Mouse (Mus musculus) liver, embryonic 11.5 days (tissue): ENCODE results near the gene Cldn9. TPM values are rescaled to one million over a fixed set of nuclear protein-coding genes. Genes with fewer than 3 reads are reported as not detected.

Source experiments
- ATAC-seq: fragments of 200-750 bp; cut with Nextera tagmentation; replicated peaks from 2 replicates; pipeline ENCODE4 v1.8.0; 2017; ENCODE audit warnings: moderate number of reproducible peaks, mild to moderate bottlenecking, moderate TSS enrichment, moderate library complexity; ENCODE audit not compliant: low FRiP score
- DNase-seq: peaks from one replicate; pipeline ENCODE4 v3.0.0-alpha.2; 2017; ENCODE audit warnings: low spot score
- H3K27ac ChIP-seq: fragments of 300-500 bp; sonication (generic); 2 replicates; pipeline ENCODE4 v1.5.1; 2014; ENCODE audit warnings: mild to moderate bottlenecking, low read depth, low read length, control low read depth
- H3K27me3 ChIP-seq: fragments of 300-500 bp; sonication (generic); replicated peaks from 2 replicates; pipeline ENCODE4 v1.6.1; 2014; ENCODE audit warnings: low read length, mixed read lengths; ENCODE audit not compliant: control insufficient read depth, insufficient read depth
- H3K36me3 ChIP-seq: fragments of 300-500 bp; sonication (generic); 2 replicates; pipeline ENCODE4 v1.6.1; 2014; ENCODE audit warnings: mild to moderate bottlenecking, low read length, moderate library complexity, mixed read lengths; ENCODE audit not compliant: control insufficient read depth, insufficient read depth
- H3K4me1 ChIP-seq: fragments of 300-500 bp; sonication (generic); replicated peaks from 2 replicates; pipeline ENCODE4 v1.6.1; 2014; ENCODE audit warnings: low read length, mixed read lengths; ENCODE audit not compliant: control insufficient read depth, insufficient read depth
- H3K4me2 ChIP-seq: fragments of 300-500 bp; sonication (generic); 2 replicates; pipeline ENCODE4 v1.6.1; 2014; ENCODE audit warnings: mild to moderate bottlenecking, control low read depth, moderate library complexity
- H3K4me3 ChIP-seq: fragments of 300-500 bp; sonication (generic); 2 replicates; pipeline ENCODE4 v1.5.1; 2014; ENCODE audit warnings: low read depth, low read length, control low read depth
- H3K9ac ChIP-seq: fragments of 300-500 bp; sonication (generic); 2 replicates; pipeline ENCODE4 v1.6.1; 2014; ENCODE audit warnings: low read depth, low read length, control low read depth
- H3K9me3 ChIP-seq: fragments of 300-500 bp; sonication (generic); 2 replicates; pipeline ENCODE4 v1.6.1; 2016; ENCODE audit warnings: low read length, inconsistent platforms, mixed read lengths; ENCODE audit not compliant: control insufficient read depth
- whole genome bisulfite sequencing: fragments of 180-500 bp; shearing (Covaris S2); extraction: QIAGEN DNeasy Blood & Tissue Kit; methylation state at CpG from one replicate; pipeline ENCODE4 v1.1.7; 2014; 5-methylcytosine and 5-hydroxymethylcytosine counted together
- polyA plus RNA-seq: library from polyadenylated mRNA; unstranded; fragments of >200 nt; fragmentation: Nextera tagmentation; extraction: Ambion mirVana; gene quantifications from 2 replicates; pipeline ENCODE4 v1.2.1, GENCODE M21; 2014

The Cldn9 gene
- polyA plus RNA-seq, 1 experiment from 2014 or later, result 0.56 TPM

- Histone ChIP-seq H3K27ac (no peak overlapping the region), H3K36me3 (no peaks in the 10 kb centered on the region), H3K27me3 (no peaks in the 10 kb centered on the region), H3K4me2 (no peak overlapping the region), H3K4me3 (no peak overlapping the region), H3K9ac (no peak overlapping the region), H3K4me1 (no peaks in the 10 kb centered on the region), H3K9me3 (no peaks in the 10 kb centered on the region)
- 51% methylated on average over 2 of the region's 2 CpGs for WGBS
- DNase-seq (no peak), ATAC-seq (no peak)
Measured at GRCm38 (mm10) chr17:23717003-23717402, 33.2 kb upstream of the Cldn9 start.

DNA sequence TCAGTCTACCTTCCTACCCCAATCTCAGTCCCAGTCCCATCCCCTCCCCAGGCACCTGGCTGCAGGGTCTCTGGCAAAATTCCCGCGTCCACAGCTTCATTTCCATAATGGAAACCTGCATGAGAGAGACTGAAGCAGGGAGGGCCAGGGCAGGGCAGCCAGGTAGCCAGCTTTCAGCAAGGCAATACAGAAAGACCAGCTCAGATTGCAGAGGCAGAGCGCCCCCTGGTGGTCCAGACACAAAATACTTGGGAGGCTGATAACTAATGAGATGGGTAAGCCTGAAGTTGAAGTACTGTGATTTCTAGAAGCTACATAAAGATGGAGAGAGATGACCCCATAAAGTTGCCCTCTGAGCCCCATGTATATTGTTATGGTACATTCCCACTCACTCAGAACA is 22.4 kb upstream of the Cldn9 start:
- no peak overlapping the region for H3K27ac ChIP-seq
- no peaks in the 10 kb centered on the region for H3K4me1 ChIP-seq
- no peaks in the 10 kb centered on the region for H3K36me3 ChIP-seq
- no peak overlapping the region for H3K9ac ChIP-seq
- H3K4me2 ChIP-seq, result no peak overlapping the region
- H3K27me3 ChIP-seq, result peaks cover 4% of the 10 kb centered on the region
- no peaks in the 10 kb centered on the region for H3K9me3 ChIP-seq
- peak; percentile 71 for DNase-seq
- peak; percentile 60; the same call in 1 of the 2 replicates for ATAC-seq
- 0% methylated on average over 3 of the region's 3 CpGs for WGBS
- H3K4me3 ChIP-seq, result no peak overlapping the region

DNA sequence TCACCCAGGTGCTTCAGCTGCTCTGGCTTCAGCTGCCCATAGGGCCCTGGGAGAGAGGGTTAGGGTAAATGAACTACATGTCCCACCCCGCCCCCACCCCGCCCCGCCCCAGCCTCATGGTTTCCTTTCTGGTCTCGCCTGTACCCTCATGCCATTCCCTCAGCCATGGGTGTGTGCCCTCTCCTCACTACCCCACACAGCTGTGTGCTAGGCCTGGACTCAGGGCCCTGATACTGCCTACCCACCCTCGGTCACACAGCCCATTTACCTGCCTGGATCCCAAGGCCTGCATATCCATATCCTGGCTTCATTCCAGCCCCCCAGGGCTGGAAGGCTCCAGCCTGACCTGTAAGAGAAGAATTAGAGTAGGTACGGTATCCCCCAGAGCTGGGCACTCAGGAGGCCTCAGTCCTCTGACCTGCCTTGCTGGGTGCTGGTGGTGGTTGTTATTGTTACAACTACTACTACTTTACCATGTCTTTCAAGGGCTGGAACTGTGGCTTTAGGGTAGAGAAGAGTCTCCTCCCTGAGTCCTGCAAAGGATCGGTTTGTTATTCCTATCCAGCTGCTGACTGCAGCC is 21.8 kb upstream of the Cldn9 start:
- Histone ChIP-seq H3K27me3 (peaks cover 10% of the 10 kb centered on the region), H3K4me2 (no peak overlapping the region), H3K9me3 (no peaks in the 10 kb centered on the region), H3K4me3 (no peak overlapping the region), H3K27ac (no peak overlapping the region), H3K36me3 (no peaks in the 10 kb centered on the region), H3K4me1 (no peaks in the 10 kb centered on the region), H3K9ac (no peak overlapping the region)
- ATAC-seq, result no peak
- WGBS, result 70% methylated on average over 7 of the region's 7 CpGs
- no peak for DNase-seq

- Histone ChIP-seq H3K4me1 (no peaks in the 10 kb centered on the region), H3K9ac (no peak overlapping the region), H3K4me3 (no peak overlapping the region), H3K27ac (no peak overlapping the region), H3K4me2 (no peak overlapping the region), H3K27me3 (peaks cover 17% of the 10 kb centered on the region), H3K9me3 (no peaks in the 10 kb centered on the region), H3K36me3 (no peaks in the 10 kb centered on the region)
- WGBS, result 62% methylated on average over 7 of the region's 7 CpGs
- no peak for DNase-seq
- ATAC-seq, result no peak
Measured at GRCm38 (mm10) chr17:23704741-23705140, 20.9 kb upstream of the Cldn9 start.

DNA sequence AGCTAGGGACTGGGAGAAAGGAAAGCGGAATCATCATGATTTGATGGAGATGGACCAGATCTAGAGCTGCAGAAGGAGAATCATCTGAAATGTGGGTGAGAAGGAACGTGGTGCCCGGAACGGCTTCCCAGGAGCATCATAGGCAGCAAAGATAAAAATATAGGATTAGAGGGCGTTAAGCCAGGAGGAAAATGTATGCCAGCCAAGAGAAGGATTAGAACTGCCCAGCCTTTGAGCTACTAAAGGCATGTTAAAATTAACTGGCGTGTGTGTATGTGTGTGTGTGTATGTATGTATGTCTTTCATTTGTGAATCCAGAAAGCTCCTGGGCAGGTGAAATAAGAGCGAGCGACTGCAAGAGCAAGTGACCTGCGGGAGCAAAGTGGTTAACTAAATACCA is 19.5 kb upstream of the Cldn9 start:
- Histone ChIP-seq H3K9me3 (no peaks in the 10 kb centered on the region), H3K4me3 (no peak overlapping the region), H3K27me3 (peaks cover 32% of the 10 kb centered on the region), H3K4me2 (no peak overlapping the region), H3K9ac (no peak overlapping the region), H3K36me3 (no peaks in the 10 kb centered on the region), H3K4me1 (0 out of 2 replicates have a peak, but pooled peaks cover 3% of the 10 kb centered on the region), H3K27ac (no peak overlapping the region)
- DNase-seq (no peak), ATAC-seq (no peak)
- WGBS, result 80% methylated on average over 9 of the region's 9 CpGs

DNA sequence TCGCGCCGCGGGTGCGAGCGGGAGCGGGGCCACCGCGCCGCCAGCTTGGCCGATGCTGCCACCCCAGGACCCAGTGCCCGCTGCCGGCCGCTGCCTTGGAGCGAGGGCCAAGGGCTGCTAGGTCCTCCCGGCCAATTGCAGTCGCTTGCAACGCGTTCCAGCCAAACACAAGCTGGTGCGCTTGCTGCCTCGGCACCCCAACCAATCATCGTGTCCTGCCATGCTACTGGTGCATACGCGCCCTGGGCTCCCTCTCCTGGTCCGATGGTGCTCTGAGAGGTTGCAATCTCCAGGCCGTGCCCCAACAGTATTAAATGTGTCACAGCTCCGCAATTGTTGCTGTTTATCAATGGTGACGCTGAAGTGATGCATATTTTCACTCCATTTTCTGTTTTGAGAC is 16.3 kb upstream of the Cldn9 start:
- 0% methylated on average over 16 of the region's 28 CpGs for WGBS
- Histone ChIP-seq H3K4me2 (peak overlapping the region; percentile 98), H3K36me3 (no peaks in the 10 kb centered on the region), H3K9ac (no peak overlapping the region), H3K4me3 (peak overlapping the region; percentile 72), H3K27ac (no peak overlapping the region), H3K4me1 (peaks cover 3% of the 10 kb centered on the region; the same call in 1 of the 2 replicates), H3K27me3 (peaks cover 42% of the 10 kb centered on the region), H3K9me3 (no peaks in the 10 kb centered on the region)
- ATAC-seq, result peak; percentile 93
- DNase-seq, result peak; percentile 73

DNA sequence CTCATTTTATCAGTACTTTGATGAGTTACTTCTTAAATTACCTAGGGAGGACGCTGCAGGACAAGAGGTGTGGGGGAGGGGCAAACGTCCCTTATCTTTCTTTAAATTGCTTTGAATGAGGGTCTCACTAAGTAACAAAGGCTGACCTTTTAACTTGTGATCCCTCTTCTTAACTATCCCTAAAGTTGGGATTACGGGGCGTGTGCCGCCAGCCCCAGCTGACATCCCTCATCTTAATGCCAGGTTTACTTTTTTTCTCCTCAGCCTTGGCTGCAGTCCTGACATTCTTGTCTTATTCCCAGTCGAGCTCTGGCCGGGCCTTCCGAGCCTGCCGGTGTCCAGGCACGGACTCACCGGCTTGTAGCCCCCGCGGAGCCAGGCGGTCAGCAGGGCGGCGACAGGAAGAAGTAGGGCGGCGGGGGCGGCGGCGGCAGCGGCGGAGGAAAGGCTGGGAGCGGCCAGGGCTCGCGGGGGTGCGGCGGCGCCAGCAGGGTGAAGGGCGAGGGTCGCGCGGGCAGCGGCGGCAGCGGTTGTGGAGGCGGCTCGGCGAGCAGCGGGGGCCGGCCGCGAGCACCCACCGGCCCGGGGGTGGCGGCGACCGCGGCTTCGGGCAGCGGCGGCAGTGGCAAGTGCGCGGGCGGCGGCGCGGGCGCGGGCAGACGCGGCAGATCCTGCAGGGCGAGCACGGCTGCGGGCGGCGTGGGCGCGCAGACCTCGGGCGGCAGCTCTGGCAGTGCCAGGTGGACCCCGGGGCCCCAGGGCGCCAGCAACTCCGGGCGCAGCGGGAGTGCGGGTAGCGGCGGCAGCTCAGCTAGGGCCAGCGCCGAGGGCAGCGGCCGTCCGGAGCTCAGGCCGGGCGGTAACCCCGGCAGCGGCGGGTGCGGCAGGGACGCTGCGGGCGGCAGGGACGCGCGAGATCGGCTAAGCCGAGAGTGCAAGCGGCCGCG is 15.6 kb upstream of the Cldn9 start:
- Histone ChIP-seq H3K4me2 (peak overlapping the region; percentile 98), H3K9me3 (no peaks in the 10 kb centered on the region), H3K36me3 (no peaks in the 10 kb centered on the region), H3K9ac (peak overlapping the region; percentile 50), H3K4me1 (peaks cover 3% of the 10 kb centered on the region; the same call in 1 of the 2 replicates), H3K27me3 (peaks cover 44% of the 10 kb centered on the region), H3K4me3 (peak overlapping the region; percentile 72), H3K27ac (no peak overlapping the region)
- DNase-seq (peak; percentile 58), ATAC-seq (no peak; the same call in none of the 2 replicates)
- under 1% methylated on average over 95 of the region's 101 CpGs for WGBS

- no peak overlapping the region for H3K9ac ChIP-seq
- no peak for DNase-seq
- peaks cover 47% of the 10 kb centered on the region for H3K27me3 ChIP-seq
- ATAC-seq, result no peak
- no peak overlapping the region for H3K27ac ChIP-seq
- no peaks in the 10 kb centered on the region for H3K9me3 ChIP-seq
- H3K4me3 ChIP-seq, result no peak overlapping the region
- H3K36me3 ChIP-seq, result no peaks in the 10 kb centered on the region
- no peak overlapping the region for H3K4me2 ChIP-seq
- WGBS, result 17% methylated on average over 3 of the region's 3 CpGs
- peaks cover 3% of the 10 kb centered on the region; the same call in 1 of the 2 replicates for H3K4me1 ChIP-seq
Measured at GRCm38 (mm10) chr17:23695801-23696200, 12.0 kb upstream of the Cldn9 start.
